Mouse (Mus musculus): ENCODE results near the gene Gpi1. TPM values are rescaled to one million over a fixed set of nuclear protein-coding genes. Genes with fewer than 3 reads are reported as not detected.

Gpi1 gene
- polyA plus RNA-seq, 1 experiment from 2014 or later = 216 TPM

DNA sequence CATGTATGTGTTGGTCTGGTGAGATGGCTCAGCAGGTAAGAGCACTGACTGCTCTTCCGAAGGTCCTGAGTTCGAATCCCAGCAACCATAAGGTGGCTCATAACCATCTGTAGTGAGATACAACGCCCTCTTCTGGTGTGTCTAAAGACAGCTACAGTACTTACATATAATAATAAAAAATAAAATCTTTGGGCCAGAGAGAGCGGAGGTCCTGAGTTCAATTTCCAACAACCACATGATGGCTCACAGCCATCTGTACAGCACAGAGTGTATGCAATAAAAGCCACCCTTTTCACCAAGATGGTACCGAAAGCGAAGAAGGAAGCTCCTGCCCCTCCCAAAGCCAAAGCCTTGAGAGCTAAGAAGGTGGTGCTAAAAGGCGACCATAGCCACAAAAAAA is 20.6 kb upstream of the Gpi1 start, which contains the start of gene Gm6096:
Gene Gm6096, plus strand, starts transcription at position 301 of the 400 bp plus-strand sequence.
- H3K4me1 ChIP-seq = no peaks in the 10 kb centered on the region
- WGBS = 91% methylated on average over 7 of the region's 7 CpGs
- H3K27me3 ChIP-seq = no peaks in the 10 kb centered on the region
- H3K9ac ChIP-seq = no peak within 1 kb of the TSS
- H3K36me3 ChIP-seq (ENCODE audit: poor library complexity, severe bottlenecking) = peaks cover 69% of the 10 kb centered on the region
- no peak for ATAC-seq
- no peaks in the 10 kb centered on the region for H3K9me3 ChIP-seq (replicated peaks)
- H3K27ac ChIP-seq = no peak within 1 kb of the TSS
- H3K4me3 ChIP-seq = no peak within 1 kb of the TSS
- H3K4me2 ChIP-seq = no peak within 1 kb of the TSS

DNA sequence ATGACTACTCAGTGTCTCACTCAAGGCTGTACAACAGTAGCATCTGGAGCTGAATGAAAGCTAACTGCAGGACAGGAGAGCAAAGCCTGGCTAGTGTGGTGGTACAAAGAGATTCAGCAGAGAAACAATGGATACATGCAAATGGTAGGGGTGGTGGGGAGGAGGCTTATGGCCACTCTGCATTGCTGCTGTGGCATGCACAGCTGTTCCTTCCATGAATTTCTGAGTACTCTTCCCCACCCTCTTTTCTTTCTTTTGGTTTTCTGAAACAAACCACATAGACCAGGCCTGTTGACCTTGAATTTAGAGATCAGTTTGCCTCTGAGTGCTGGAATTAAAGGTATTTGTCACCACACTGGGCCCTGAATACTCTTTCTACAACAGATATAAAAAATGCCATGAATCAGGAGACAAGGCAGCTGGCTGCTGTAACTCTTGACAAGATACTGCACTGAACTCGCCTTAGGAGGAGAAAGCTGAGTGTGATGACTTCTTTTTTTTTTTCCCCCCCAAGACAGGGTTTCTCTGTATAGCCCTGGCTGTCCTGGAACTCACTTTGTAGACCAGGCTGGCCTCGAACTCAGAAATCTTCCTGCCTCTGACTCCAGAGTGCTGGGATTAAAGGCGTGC is 16.8 kb upstream of the Gpi1 start:
- no peak overlapping the region for H3K4me3 ChIP-seq
- H3K9ac ChIP-seq = no peak overlapping the region
- H3K4me2 ChIP-seq = no peak overlapping the region
- no peaks in the 10 kb centered on the region for H3K9me3 ChIP-seq (replicated peaks)
- peaks cover 67% of the 10 kb centered on the region for H3K36me3 ChIP-seq (ENCODE audit: poor library complexity, severe bottlenecking)
- H3K27ac ChIP-seq = no peak overlapping the region
- H3K4me1 ChIP-seq = no peaks in the 10 kb centered on the region
- no peak for ATAC-seq
- H3K27me3 ChIP-seq = no peaks in the 10 kb centered on the region
- 88% methylated on average over 3 of the region's 3 CpGs for WGBS

DNA sequence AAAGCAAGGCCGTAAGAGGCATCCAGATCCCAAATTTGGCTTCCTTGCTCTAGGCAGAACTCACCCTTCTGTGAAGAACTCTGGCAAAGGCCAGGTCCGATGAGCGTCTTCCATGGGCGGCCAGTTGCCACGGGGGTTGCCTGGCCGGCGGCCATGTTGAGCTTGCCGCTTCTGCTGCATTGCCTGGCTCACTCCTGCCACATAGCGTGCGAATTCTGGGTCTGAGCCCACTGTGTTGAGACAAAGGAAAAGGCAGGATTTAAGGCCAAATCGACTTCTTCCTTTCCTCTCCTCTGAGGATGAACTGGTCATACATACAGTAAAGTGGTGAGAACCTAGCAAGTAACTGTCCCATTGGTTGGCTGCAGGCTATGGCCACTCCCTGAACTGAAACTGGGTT is 12.0 kb upstream of the Gpi1 start:
- no peak overlapping the region for H3K4me2 ChIP-seq
- H3K27ac ChIP-seq = no peak overlapping the region
- H3K9me3 ChIP-seq (replicated peaks) = no peaks in the 10 kb centered on the region
- H3K27me3 ChIP-seq = no peaks in the 10 kb centered on the region
- H3K9ac ChIP-seq = no peak overlapping the region
- no peak overlapping the region for H3K4me3 ChIP-seq
- 90% methylated on average over 11 of the region's 11 CpGs for WGBS
- peaks cover 77% of the 10 kb centered on the region for H3K36me3 ChIP-seq (ENCODE audit: poor library complexity, severe bottlenecking)
- ATAC-seq = no peak
- no peaks in the 10 kb centered on the region for H3K4me1 ChIP-seq

GRCm38 (mm10) chr7:34238086-34238485 is 8.0 kb upstream of the Gpi1 start:
- Histone ChIP-seq H3K9ac (no peak overlapping the region), H3K36me3 (ENCODE audit: poor library complexity, severe bottlenecking) (peaks cover 57% of the 10 kb centered on the region), H3K4me1 (peaks cover 12% of the 10 kb centered on the region), H3K27me3 (no peaks in the 10 kb centered on the region), H3K9me3 (replicated peaks) (no peaks in the 10 kb centered on the region), H3K4me3 (no peak overlapping the region), H3K27ac (no peak overlapping the region), H3K4me2 (no peak overlapping the region)
- WGBS = 94% methylated on average over 5 of the region's 5 CpGs
- no peak for ATAC-seq

DNA sequence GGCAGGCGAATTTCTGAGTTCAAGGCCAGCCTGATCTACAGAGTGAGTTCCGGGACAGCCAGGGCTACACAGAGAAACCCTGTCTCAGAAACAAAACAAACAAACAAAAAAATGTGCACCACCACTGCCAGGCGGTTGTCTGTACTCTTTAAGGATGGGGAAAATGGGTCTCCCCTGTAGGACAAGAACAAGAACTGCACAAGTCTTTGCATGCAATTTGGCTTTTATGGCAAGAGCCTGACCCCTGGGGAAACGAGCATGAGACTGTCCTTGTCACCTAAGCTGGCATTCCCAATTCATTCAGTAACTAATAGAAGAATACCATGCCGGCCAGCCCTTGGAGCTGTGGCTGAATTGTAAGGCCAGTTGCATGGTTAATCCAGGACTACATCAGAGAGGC is 5.5 kb upstream of the Gpi1 start:
- peaks cover 43% of the 10 kb centered on the region for H3K36me3 ChIP-seq (ENCODE audit: poor library complexity, severe bottlenecking)
- no peaks in the 10 kb centered on the region for H3K9me3 ChIP-seq (replicated peaks)
- H3K4me2 ChIP-seq = no peak overlapping the region
- no peak overlapping the region for H3K27ac ChIP-seq
- H3K4me3 ChIP-seq = no peak overlapping the region
- no peak overlapping the region for H3K9ac ChIP-seq
- peaks cover 12% of the 10 kb centered on the region for H3K4me1 ChIP-seq
- no peak for ATAC-seq
- no peaks in the 10 kb centered on the region for H3K27me3 ChIP-seq
- WGBS = 77% methylated on average over 5 of the region's 5 CpGs

GRCm38 (mm10) chr7:34234610-34235561 is 4.8 kb upstream of the Gpi1 start:
- 2% methylated on average over 17 of the region's 17 CpGs for WGBS
- peak overlapping the region; percentile 68 for H3K9ac ChIP-seq
- peak overlapping the region; percentile 47 for H3K4me3 ChIP-seq
- peak overlapping the region; percentile 66 for H3K4me2 ChIP-seq
- peak overlapping the region; percentile 81 for H3K27ac ChIP-seq
- H3K9me3 ChIP-seq (replicated peaks) = no peaks in the 10 kb centered on the region
- H3K36me3 ChIP-seq (ENCODE audit: poor library complexity, severe bottlenecking) = peaks cover 37% of the 10 kb centered on the region
- H3K27me3 ChIP-seq = no peaks in the 10 kb centered on the region
- peak; percentile 2; the same call in 1 of the 2 replicates for ATAC-seq
- H3K4me1 ChIP-seq = peaks cover 12% of the 10 kb centered on the region

DNA sequence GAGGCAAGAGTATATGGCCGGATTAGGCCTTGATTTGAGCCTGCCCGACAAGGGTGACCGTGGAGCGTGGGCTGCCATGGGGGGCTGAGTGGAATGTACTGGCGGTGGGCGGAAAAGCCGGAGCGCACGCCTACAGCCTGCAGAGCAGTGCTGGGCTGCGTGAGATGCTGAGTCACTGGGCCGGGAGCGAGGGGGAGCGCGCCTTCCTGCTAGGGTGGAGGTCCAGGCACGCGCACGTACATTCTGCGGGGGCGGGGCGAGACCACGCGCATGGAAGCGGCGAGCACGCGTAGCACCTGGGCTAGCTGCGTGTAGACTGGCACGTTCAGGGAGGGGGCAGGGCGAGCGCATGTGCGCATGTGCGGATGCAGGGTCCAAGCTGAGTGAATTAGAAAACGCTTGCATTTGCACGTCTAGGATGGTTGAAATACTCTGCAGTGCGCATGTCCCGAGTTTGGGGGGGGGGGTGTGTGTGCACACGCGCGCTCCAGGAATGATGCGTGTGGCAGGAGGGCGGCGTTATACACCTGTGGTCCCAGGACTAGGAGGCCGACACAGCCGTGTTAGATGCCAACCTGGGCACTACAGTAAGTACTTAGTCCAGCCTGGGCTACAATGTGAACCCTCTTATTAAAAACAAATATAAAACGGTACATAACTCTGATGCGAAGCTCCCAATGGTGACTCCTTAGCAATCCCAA is 3.9 kb upstream of the Gpi1 start:
- Histone ChIP-seq H3K9me3 (replicated peaks) (no peaks in the 10 kb centered on the region), H3K27ac (peak overlapping the region; percentile 81), H3K27me3 (no peaks in the 10 kb centered on the region), H3K36me3 (ENCODE audit: poor library complexity, severe bottlenecking) (peaks cover 29% of the 10 kb centered on the region), H3K4me2 (peak overlapping the region; percentile 66), H3K4me1 (peaks cover 18% of the 10 kb centered on the region), H3K9ac (peak overlapping the region; percentile 68), H3K4me3 (peak overlapping the region; percentile 47)
- ATAC-seq = peak; percentile 97
- under 1% methylated on average over 46 of the region's 46 CpGs for WGBS

DNA sequence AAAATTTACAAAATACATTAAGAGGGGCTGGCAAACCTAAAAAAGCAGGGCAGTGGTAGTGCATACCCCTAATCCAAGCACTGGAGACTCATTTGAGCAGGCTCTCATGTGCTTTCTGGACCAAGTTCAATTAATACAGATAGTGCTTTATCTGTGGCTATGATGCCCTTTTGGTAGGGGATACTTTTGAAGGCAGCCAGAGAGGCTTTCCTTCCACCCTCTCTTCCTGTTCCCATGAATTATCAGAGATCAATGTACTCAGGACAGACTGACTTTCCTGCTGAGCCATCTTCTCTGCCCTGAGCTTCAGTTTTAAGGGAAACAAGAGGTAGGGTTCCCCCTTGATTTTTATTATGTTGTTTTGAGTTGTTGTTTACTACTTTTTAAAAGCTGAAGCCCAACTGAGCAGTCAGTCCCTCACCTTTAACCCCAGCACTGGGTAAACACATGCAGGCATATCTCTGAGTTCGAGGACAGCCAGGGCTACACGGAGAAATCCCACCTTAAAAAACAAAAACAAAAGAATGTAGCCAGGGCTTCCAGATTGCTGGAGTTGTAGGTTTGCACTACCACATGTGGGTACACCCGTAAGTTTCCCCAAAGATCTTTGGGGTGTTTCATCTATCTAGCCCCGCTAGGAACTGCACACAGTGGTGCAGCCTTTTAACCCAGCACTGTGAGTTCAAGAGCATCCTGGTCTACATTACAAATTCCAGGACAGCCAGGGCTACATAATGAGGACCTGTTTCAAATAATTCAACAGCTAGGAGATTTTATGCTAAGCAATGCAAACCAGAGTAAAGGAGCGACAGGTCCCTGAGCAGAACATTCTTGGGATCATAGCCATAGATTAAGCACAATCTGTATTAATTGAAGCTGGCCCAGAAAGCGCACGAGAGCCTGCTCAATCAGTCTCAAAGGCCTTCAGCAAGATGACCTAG is 2.9 kb upstream of the Gpi1 start:
- peak; percentile 1; the same call in 1 of the 2 replicates for ATAC-seq
- peak overlapping the region; percentile 81 for H3K27ac ChIP-seq

DNA sequence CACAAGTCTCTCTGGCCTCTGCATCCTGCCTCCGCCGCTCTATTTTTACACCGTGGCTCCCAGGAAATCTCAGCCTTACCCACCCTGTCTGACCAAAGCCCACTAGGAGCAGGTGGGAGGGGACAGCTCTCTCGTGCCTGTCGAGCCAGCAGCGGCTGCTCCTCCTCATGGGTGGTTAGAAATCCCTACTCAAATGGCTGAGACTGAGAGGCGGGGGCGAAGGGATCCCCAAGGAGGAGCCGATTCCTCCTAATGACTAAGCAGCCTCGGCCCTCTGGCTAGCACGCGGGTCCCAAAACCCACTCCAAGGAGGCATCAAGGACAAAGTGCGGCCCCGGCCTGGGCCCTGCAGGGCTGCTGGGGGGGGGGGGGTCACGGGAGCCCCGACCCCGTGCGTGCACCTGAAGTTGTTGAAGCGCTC is 435 bp downstream of the Gpi1 start:
- peak overlapping the region; percentile 81 for H3K4me2 ChIP-seq
- WGBS = under 1% methylated on average over 16 of the region's 19 CpGs
- peaks cover 37% of the 10 kb centered on the region for H3K36me3 ChIP-seq (ENCODE audit: poor library complexity, severe bottlenecking)
- H3K9me3 ChIP-seq (replicated peaks) = no peaks in the 10 kb centered on the region
- H3K4me3 ChIP-seq = peak overlapping the region; percentile 77
- H3K27me3 ChIP-seq = no peaks in the 10 kb centered on the region
- H3K9ac ChIP-seq = peak overlapping the region; percentile 75
- H3K27ac ChIP-seq = peak overlapping the region; percentile 68
- peaks cover 29% of the 10 kb centered on the region for H3K4me1 ChIP-seq
- peak; percentile 22 for ATAC-seq

More for the DNA sequence above, 2.9 kb upstream of the Gpi1 start:
- no peaks in the 10 kb centered on the region for H3K27me3 ChIP-seq
- peaks cover 22% of the 10 kb centered on the region for H3K36me3 ChIP-seq (ENCODE audit: poor library complexity, severe bottlenecking)
- H3K4me2 ChIP-seq = peak overlapping the region; percentile 66
- peaks cover 28% of the 10 kb centered on the region for H3K4me1 ChIP-seq
- 43% methylated on average over 7 of the region's 7 CpGs for WGBS
- H3K9ac ChIP-seq = peak overlapping the region; percentile 68
- H3K4me3 ChIP-seq = peak overlapping the region; percentile 47
- H3K9me3 ChIP-seq (replicated peaks) = no peaks in the 10 kb centered on the region

- peak overlapping the region; percentile 77 for H3K4me3 ChIP-seq
- no peak overlapping the region for H3K27ac ChIP-seq
- H3K36me3 ChIP-seq (ENCODE audit: poor library complexity, severe bottlenecking) = peaks cover 41% of the 10 kb centered on the region
- H3K4me1 ChIP-seq = peaks cover 28% of the 10 kb centered on the region
- WGBS = 21% methylated on average over 5 of the region's 5 CpGs
- H3K9ac ChIP-seq = peak overlapping the region; percentile 75
- no peak for ATAC-seq
- no peaks in the 10 kb centered on the region for H3K9me3 ChIP-seq (replicated peaks)
- H3K27me3 ChIP-seq = no peaks in the 10 kb centered on the region
- peak overlapping the region; percentile 81 for H3K4me2 ChIP-seq
Observed at GRCm38 (mm10) chr7:34229153-34229552, 983 bp downstream of the Gpi1 start.

- WGBS = 81% methylated on average over 9 of the region's 9 CpGs
- H3K4me3 ChIP-seq = peak overlapping the region; percentile 77
- no peak for ATAC-seq
- H3K9ac ChIP-seq = 0 out of 2 replicates have a peak overlapping the region, but pooled peaks have one; percentile 75
- H3K27ac ChIP-seq = no peak overlapping the region
- peaks cover 45% of the 10 kb centered on the region for H3K36me3 ChIP-seq (ENCODE audit: poor library complexity, severe bottlenecking)
- H3K27me3 ChIP-seq = no peaks in the 10 kb centered on the region
- peaks cover 26% of the 10 kb centered on the region for H3K4me1 ChIP-seq
- H3K9me3 ChIP-seq (replicated peaks) = no peaks in the 10 kb centered on the region
- H3K4me2 ChIP-seq = peak overlapping the region; percentile 81
Observed at GRCm38 (mm10) chr7:34228641-34229040, 1.5 kb downstream of the Gpi1 start.
